ENCODE assay signal across 9 mouse cellular contexts in the genomic region with DNA sequence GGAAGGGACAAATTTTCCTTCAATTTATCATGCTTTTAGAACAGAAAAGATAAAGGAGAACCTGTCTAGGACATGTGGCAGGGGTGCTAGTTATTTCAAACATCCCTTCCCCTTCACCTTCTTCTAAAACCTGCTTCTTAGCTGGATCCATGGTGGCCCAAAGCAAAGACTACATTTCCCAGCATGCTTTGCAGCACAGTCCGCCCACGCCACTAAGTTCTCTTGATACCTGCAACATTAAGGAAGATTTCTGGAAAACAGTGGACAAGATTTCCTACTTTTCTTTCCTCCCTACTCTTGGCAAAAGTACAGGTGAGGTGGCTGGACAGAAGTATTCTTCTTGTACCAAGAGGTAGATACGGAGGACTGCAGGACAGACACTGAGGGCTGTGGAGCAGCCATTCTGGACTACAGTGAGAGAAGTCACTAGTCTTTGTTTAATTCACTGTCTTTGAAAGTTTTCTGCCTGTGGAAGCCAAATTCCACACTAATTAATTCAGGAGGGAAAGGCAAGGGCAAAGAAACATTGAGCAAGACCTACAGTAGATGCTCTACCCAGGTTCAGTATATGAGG. TPM values are rescaled to one million over a fixed set of nuclear protein-coding genes. Genes with fewer than 3 reads are reported as not detected.
DNase-seq lines count a peak whose midpoint lies in the region; ATAC-seq and TF ChIP-seq lines count a peak whose summit lies in the region.
"Had no signal": no experiment of that assay in that cellular context is flagged by ENCODE, and none has a peak within 500 bp of the region (broad histone marks: within the 10 kb centered on the region; RNA-seq: fewer than 3 reads in every experiment).

No protein-coding gene starts in this region.

- no peak for ATAC-seq in liver, embryonic 15.5 days (ENCODE audit: insufficient read depth)
- ATAC-seq in stomach, embryonic 16.5 days (ENCODE audit: insufficient read depth, low FRiP score) = no peak
- no peak for ATAC-seq in monocyte, adult 5-6 weeks (replicated peaks; ENCODE audit: insufficient number of reproducible peaks, low FRiP score, low TSS enrichment, poor library complexity, severe bottlenecking)

- H3K27me3 ChIP-seq in kidney, adult 2 months (replicated peaks; ENCODE audit: control insufficient read depth, insufficient read depth, low read length) = no peaks in the 10 kb centered on the region
- no peaks in the 10 kb centered on the region for H3K27me3 ChIP-seq in hindbrain, embryonic 10.5 days (ENCODE audit: insufficient read depth, poor library complexity, severe bottlenecking)
- no peaks in the 10 kb centered on the region for H3K27me3 ChIP-seq in liver, embryonic 15.5 days
- H3K27me3 ChIP-seq in stomach, embryonic 16.5 days (ENCODE audit: control insufficient read depth, insufficient read depth, low read length) = no peaks in the 10 kb centered on the region

- peaks cover 34% of the 10 kb centered on the region for H3K4me1 ChIP-seq in kidney, adult 2 months (ENCODE audit: control insufficient read depth, insufficient read depth, low read length)
- no peaks in the 10 kb centered on the region for H3K4me1 ChIP-seq in hindbrain, embryonic 10.5 days (replicated peaks)
- peaks cover 13% of the 10 kb centered on the region; the same call in 1 of the 2 replicates for H3K4me1 ChIP-seq in liver, embryonic 15.5 days (replicated peaks)
- H3K4me1 ChIP-seq in stomach, embryonic 16.5 days (ENCODE audit: control insufficient read depth, insufficient read depth, low read length) = no peaks in the 10 kb centered on the region
- H3K4me1 ChIP-seq: megakaryocyte, embryonic 14.5 days had no signal

- no peak for TF ChIP-seq POLR2A in kidney, adult 2 months (IDR thresholded peaks at IDR 0.05; ENCODE audit: low read depth, low read length)

- H3K4me3 ChIP-seq in kidney, adult 2 months (ENCODE audit: insufficient read depth, low read depth, low read length) = peak overlapping the region; percentile 35
- H3K4me3 ChIP-seq in hindbrain, embryonic 10.5 days = peak overlapping the region; percentile 42
- H3K4me3 ChIP-seq in liver, embryonic 15.5 days (replicated peaks) = peak overlapping the region; percentile 17
- H3K4me3 ChIP-seq in stomach, embryonic 16.5 days (replicated peaks; ENCODE audit: low read length) = peak overlapping the region; percentile 41
- H3K4me3 ChIP-seq: megakaryocyte, embryonic 14.5 days had no signal

- peak overlapping the region; percentile 84 for H3K27ac ChIP-seq in kidney, adult 2 months (ENCODE audit: insufficient read depth, low read depth, low read length)
- peak overlapping the region; percentile 13; the same call in 1 of the 2 replicates for H3K27ac ChIP-seq in hindbrain, embryonic 10.5 days
- H3K27ac ChIP-seq in liver, embryonic 15.5 days (replicated peaks) = no peak overlapping the region
- H3K27ac ChIP-seq in stomach, embryonic 16.5 days (ENCODE audit: low read length) = no peak overlapping the region

- DNase-seq in kidney, adult 2 months = no peak
- DNase-seq in kidney, adult 18-20 months = no peak
- peak; percentile 66 for DNase-seq in embryo, embryonic 10.5 days (ENCODE audit: low spot score)
- DNase-seq in hindbrain, embryonic 10.5 days (ENCODE audit: low spot score) = no peak
- DNase-seq in left cerebral cortex, adult 8-10 months (ENCODE audit: low spot score in 2 of 2) = no peak

- H3K9ac ChIP-seq in liver, embryonic 15.5 days = no peak overlapping the region
- H3K9ac ChIP-seq in stomach, embryonic 16.5 days (ENCODE audit: low read length) = no peak overlapping the region

- H3K4me2 ChIP-seq in liver, embryonic 15.5 days = peak overlapping the region; percentile 19
- peak overlapping the region; percentile 14 for H3K4me2 ChIP-seq in stomach, embryonic 16.5 days (ENCODE audit: low read depth, low read length)

- H3K9me3 ChIP-seq in hindbrain, embryonic 10.5 days = no peaks in the 10 kb centered on the region
- no peaks in the 10 kb centered on the region for H3K9me3 ChIP-seq in liver, embryonic 15.5 days (replicated peaks)
- no peaks in the 10 kb centered on the region for H3K9me3 ChIP-seq in stomach, embryonic 16.5 days (replicated peaks; ENCODE audit: control insufficient read depth, low read length)
- H3K9me3 ChIP-seq: megakaryocyte, embryonic 14.5 days had no signal

- H3K36me3 ChIP-seq in kidney, adult 2 months (ENCODE audit: control insufficient read depth, insufficient read depth, low read length) = no peaks in the 10 kb centered on the region; the same call in 1 of the 2 replicates
- no peaks in the 10 kb centered on the region for H3K36me3 ChIP-seq in hindbrain, embryonic 10.5 days
- 0 out of 2 replicates have a peak, but pooled peaks cover 3% of the 10 kb centered on the region for H3K36me3 ChIP-seq in liver, embryonic 15.5 days (replicated peaks)
- H3K36me3 ChIP-seq in stomach, embryonic 16.5 days (ENCODE audit: control insufficient read depth, insufficient read depth, low read length) = no peaks in the 10 kb centered on the region

- no peak for TF ChIP-seq CTCF in kidney, adult 2 months (conservative IDR thresholded peaks at IDR 0.05; ENCODE audit: insufficient read depth, insufficient read length, low read depth, low read length)

- 55% methylated on average over 3 of the region's 3 CpGs for WGBS in kidney, adult 2 months
- WGBS in hindbrain, embryonic 10.5 days = 52% methylated on average over 3 of the region's 3 CpGs
- WGBS in liver, embryonic 15.5 days (ENCODE audit: insufficient replicate concordance) = 47% methylated on average over 3 of the region's 3 CpGs
- WGBS in stomach, embryonic 16.5 days = 37% methylated on average over 3 of the region's 3 CpGs

RNA-seq across cellular contexts. Expression of gene Ehhadh, which starts 9.2 kb away (rescaled TPM):
- polyA plus RNA-seq in kidney, adult 2 months (2012; rRNA removed) = 224 and 248 TPM in 2 replicates
- polyA plus RNA-seq in hindbrain, embryonic 10.5 days (2016; fragmentation: Nextera tagmentation; extraction: Ambion mirVana) = 1.5 and 1.7 TPM in 2 replicates
- polyA plus RNA-seq in liver, embryonic 15.5 days (2015; fragmentation: Nextera tagmentation; extraction: Ambion mirVana) = 10.5 and 11.3 TPM in 2 replicates
- 5.7 and 6.4 TPM in 2 replicates for polyA plus RNA-seq in stomach, embryonic 16.5 days (2015; fragmentation: Nextera tagmentation; extraction: Ambion mirVana)
- total RNA-seq in monocyte, adult 5-6 weeks (2017) = 1.8 to 3.1 TPM (median 2.7 TPM) in 3 replicates
- 1 to 10 TPM; 2.4 to 3.3 (median 2.6) TPM for total RNA-seq in left cerebral cortex, adult 8-10 months (2022)

RNA-seq across cellular contexts. Expression of gene Map3k13, which starts 15.8 kb away (rescaled TPM):
- polyA plus RNA-seq in kidney, adult 2 months (2012; rRNA removed) = 4.6 and 4.8 TPM in 2 replicates
- polyA plus RNA-seq in hindbrain, embryonic 10.5 days (2016; fragmentation: Nextera tagmentation; extraction: Ambion mirVana) = 2.7 and 4.1 TPM in 2 replicates
- polyA plus RNA-seq in liver, embryonic 15.5 days (2015; fragmentation: Nextera tagmentation; extraction: Ambion mirVana) = 0.38 and 0.53 TPM in 2 replicates
- 1.2 and 1.3 TPM in 2 replicates for polyA plus RNA-seq in stomach, embryonic 16.5 days (2015; fragmentation: Nextera tagmentation; extraction: Ambion mirVana)
- 0.11 to 0.29 TPM in 2 of 3 replicates, not detected in the other for total RNA-seq in monocyte, adult 5-6 weeks (2017)
- total RNA-seq in left cerebral cortex, adult 8-10 months (2022) = 10 to 100 TPM; 13.6 to 17.6 (median 15.8) TPM

Comparison
In these comparisons a context has a peak if more than half of its experiments do, and no peak if none do; other contexts are left out.
1. H3K27ac ChIP-seq: peak in kidney, adult 2 months (single experiment) and hindbrain, embryonic 10.5 days (single experiment); none in liver, embryonic 15.5 days (single experiment) and stomach, embryonic 16.5 days (single experiment).
2. RNA of gene Ehhadh, which starts 9.2 kb away (polyA plus RNA-seq): 224 to 248 TPM in kidney, adult 2 months; 10.5 to 11.3 TPM in liver, embryonic 15.5 days, 5.7 to 6.4 TPM in stomach, embryonic 16.5 days and 1.5 to 1.7 TPM in hindbrain, embryonic 10.5 days; every median in the first group is over 10 times any median in the second.
3. Peak in every context shown above with its lines, with median percentiles within 50 percentile points of each other: H3K4me3 ChIP-seq.